Mouse (Mus musculus) gastrocnemius, postnatal 10 days (tissue): ENCODE data around the gene Nxf1. TPM values are rescaled to one million over a fixed set of nuclear protein-coding genes. Genes with fewer than 3 reads are reported as not detected.
"Not testable (repeated sequence)": the region's sequence is repeated elsewhere in the genome, so short reads cannot be mapped to it uniquely, and the experiment has no call there.

ENCODE experiments used
- DNase-seq: peaks from one replicate; pipeline ENCODE4 v3.0.0; 2021; ENCODE audit warnings: mixed read lengths
- long read RNA-seq, 2 experiments: library from polyadenylated mRNA; stranded (forward); transcript quantifications; one replicate each; pipeline ENCODE4 v2.0.0; 2021
- total RNA-seq, 2 experiments: library from RNA; stranded (reverse); gene quantifications; 2 replicates each; pipeline ENCODE4 v1.2.3; 2021

Nxf1 gene
- total RNA-seq: 10 to 100 TPM; 40.8 to 61.8 TPM
- long read RNA-seq, experiment 1, full-length matches to known transcripts: 30 of 46 reads
- long read RNA-seq, experiment 1, partial matches to known transcripts: 10 of 46 reads
- long read RNA-seq, experiment 1, other reads (novel, unspliced or antisense): 6 of 46 reads
- long read RNA-seq, experiment 2, full-length matches to known transcripts: 25 of 37 reads
- long read RNA-seq, experiment 2, partial matches to known transcripts: 10 of 37 reads
- long read RNA-seq, experiment 2, other reads (novel, unspliced or antisense): 2 of 37 reads

GRCm38 (mm10) chr19:8756635-8757387 is at the start of gene Nxf1:
Gene Nxf1 (plus strand): TSS chr19:8757073.
- DNase-seq: peak; percentile 96

- no peak for DNase-seq
These were observed 47.9 kb upstream of the Nxf1 start for GRCm38 (mm10) chr19:8708954-8709353.

- no peak for DNase-seq
These were observed 46.8 kb upstream of the Nxf1 start for GRCm38 (mm10) chr19:8710057-8710456.

- no peak for DNase-seq
These were observed 45.4 kb upstream of the Nxf1 start for GRCm38 (mm10) chr19:8711506-8711905.

- no peak for DNase-seq
These were observed 44.7 kb upstream of the Nxf1 start for GRCm38 (mm10) chr19:8711949-8712869.

- DNase-seq: peak; percentile 57
These were observed 44.0 kb upstream of the Nxf1 start for GRCm38 (mm10) chr19:8712870-8713305.

- peak; percentile 92 for DNase-seq
These were observed 43.4 kb upstream of the Nxf1 start for GRCm38 (mm10) chr19:8713306-8713996.

GRCm38 (mm10) chr19:8713997-8714652 is 42.7 kb upstream of the Nxf1 start:
- no peak for DNase-seq

GRCm38 (mm10) chr19:8714653-8715481 is 42.0 kb upstream of the Nxf1 start:
- no peak for DNase-seq

- no peak for DNase-seq
These were observed 40.8 kb upstream of the Nxf1 start for GRCm38 (mm10) chr19:8715868-8716766.

- DNase-seq: no peak
These were observed 40.0 kb upstream of the Nxf1 start for GRCm38 (mm10) chr19:8716767-8717475.

GRCm38 (mm10) chr19:8718357-8718756 is 38.5 kb upstream of the Nxf1 start:
- DNase-seq: peak; percentile 56

GRCm38 (mm10) chr19:8719037-8719436 is 37.8 kb upstream of the Nxf1 start:
- DNase-seq: not testable (repeated sequence)

- DNase-seq: no peak
These were observed 35.5 kb upstream of the Nxf1 start for GRCm38 (mm10) chr19:8721378-8721777.

- no peak for DNase-seq
These were observed 34.9 kb upstream of the Nxf1 start for GRCm38 (mm10) chr19:8722021-8722420.

GRCm38 (mm10) chr19:8722559-8722906 is 34.3 kb upstream of the Nxf1 start:
- no peak for DNase-seq

GRCm38 (mm10) chr19:8722907-8723573 is 33.8 kb upstream of the Nxf1 start, which contains the start of gene Slc3a2:
Gene Slc3a2 (minus strand): TSS chr19:8723369.
- DNase-seq: peak; percentile 89
